Mouse (Mus musculus): ENCODE measurements around the gene Smtn. TPM values are rescaled to one million over a fixed set of nuclear protein-coding genes. Genes with fewer than 3 reads are reported as not detected.

The Smtn gene
- polyA plus RNA-seq, 1 experiment from 2014 or later, result 69.5 TPM

GRCm38 (mm10) chr11:3487952-3488570 lies 52.4 kb downstream of the Smtn start, which contains the start of gene Pla2g3:
Pla2g3 (plus strand) TSS chr11:3488284.
- H3K27ac ChIP-seq, result no peak within 1 kb of the TSS
- peaks cover 16% of the 10 kb centered on the region for H3K4me1 ChIP-seq
- WGBS, result 28% methylated on average over 11 of the region's 11 CpGs
- H3K36me3 ChIP-seq, result no peaks in the 10 kb centered on the region
- H3K27me3 ChIP-seq (ENCODE audit: insufficient read depth, poor library complexity, severe bottlenecking), result 0 out of 2 replicates have a peak, but pooled peaks cover 3% of the 10 kb centered on the region
- DNase-seq (ENCODE audit: low spot score), result no peak
- no peaks in the 10 kb centered on the region for H3K9me3 ChIP-seq
- H3K4me3 ChIP-seq, result no peak within 1 kb of the TSS

- Histone ChIP-seq H3K4me3 (no peak overlapping the region), H3K27me3 (ENCODE audit: insufficient read depth, poor library complexity, severe bottlenecking) (0 out of 2 replicates have a peak, but pooled peaks cover 3% of the 10 kb centered on the region), H3K27ac (no peak overlapping the region), H3K4me1 (peaks cover 16% of the 10 kb centered on the region), H3K36me3 (no peaks in the 10 kb centered on the region), H3K9me3 (no peaks in the 10 kb centered on the region)
- 59% methylated on average over 7 of the region's 7 CpGs for WGBS
- no peak for DNase-seq (ENCODE audit: low spot score)
These were observed 54.1 kb downstream of the Smtn start for GRCm38 (mm10) chr11:3486349-3486748.

GRCm38 (mm10) chr11:3483980-3484642 lies 56.3 kb downstream of the Smtn start:
- H3K36me3 ChIP-seq, result no peaks in the 10 kb centered on the region
- WGBS, result 64% methylated on average over 11 of the region's 11 CpGs
- H3K27me3 ChIP-seq (ENCODE audit: insufficient read depth, poor library complexity, severe bottlenecking), result 0 out of 2 replicates have a peak, but pooled peaks cover 3% of the 10 kb centered on the region
- no peak for DNase-seq (ENCODE audit: low spot score)
- H3K4me3 ChIP-seq, result no peak overlapping the region
- H3K9me3 ChIP-seq, result no peaks in the 10 kb centered on the region
- H3K4me1 ChIP-seq, result peaks cover 10% of the 10 kb centered on the region
- no peak overlapping the region for H3K27ac ChIP-seq

DNA sequence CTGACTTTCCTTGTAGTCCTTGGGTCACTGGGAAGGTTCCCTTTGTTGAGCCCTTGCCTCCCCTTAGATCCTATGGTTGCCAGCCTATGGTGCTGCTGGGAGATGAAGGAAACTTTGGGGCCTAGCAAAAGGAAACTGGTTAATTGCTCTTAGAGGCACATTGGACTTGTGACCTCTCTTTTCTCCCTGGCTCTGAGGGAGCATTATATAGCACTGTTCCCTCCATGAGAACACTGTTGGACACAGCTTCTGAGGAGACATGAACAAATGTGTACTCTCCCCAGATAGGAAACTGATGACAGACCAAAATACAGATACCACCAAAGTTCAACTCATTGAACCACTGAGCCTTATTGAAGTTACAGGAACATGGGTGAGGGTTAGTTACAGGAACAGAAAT lies 64.9 kb downstream of the Smtn start:
- H3K36me3 ChIP-seq, result no peaks in the 10 kb centered on the region
- H3K27ac ChIP-seq, result no peak overlapping the region
- no peaks in the 10 kb centered on the region for H3K9me3 ChIP-seq
- H3K4me1 ChIP-seq, result no peaks in the 10 kb centered on the region
- no peak for DNase-seq (ENCODE audit: low spot score)
- H3K27me3 ChIP-seq (ENCODE audit: insufficient read depth, poor library complexity, severe bottlenecking), result 0 out of 2 replicates have a peak, but pooled peaks cover 3% of the 10 kb centered on the region
- H3K4me3 ChIP-seq, result no peak overlapping the region

- no peak overlapping the region for H3K4me3 ChIP-seq
- H3K4me1 ChIP-seq, result no peaks in the 10 kb centered on the region
- H3K9me3 ChIP-seq, result no peaks in the 10 kb centered on the region
- H3K36me3 ChIP-seq, result no peaks in the 10 kb centered on the region
- 0 out of 2 replicates have a peak, but pooled peaks cover 3% of the 10 kb centered on the region for H3K27me3 ChIP-seq (ENCODE audit: insufficient read depth, poor library complexity, severe bottlenecking)
- 91% methylated on average over 7 of the region's 7 CpGs for WGBS
- DNase-seq (ENCODE audit: low spot score), result no peak
- H3K27ac ChIP-seq, result no peak overlapping the region
These were observed 65.8 kb downstream of the Smtn start for GRCm38 (mm10) chr11:3474480-3475115.

GRCm38 (mm10) chr11:3472484-3472883 lies 67.9 kb downstream of the Smtn start:
- Histone ChIP-seq H3K27ac (no peak overlapping the region), H3K4me1 (no peaks in the 10 kb centered on the region), H3K9me3 (no peaks in the 10 kb centered on the region), H3K27me3 (ENCODE audit: insufficient read depth, poor library complexity, severe bottlenecking) (0 out of 2 replicates have a peak, but pooled peaks cover 3% of the 10 kb centered on the region), H3K36me3 (no peaks in the 10 kb centered on the region), H3K4me3 (no peak overlapping the region)
- peak; percentile 91 for DNase-seq (ENCODE audit: low spot score)
- 20% methylated on average over 1 of the region's 1 CpGs for WGBS

GRCm38 (mm10) chr11:3471448-3471850 lies 69.0 kb downstream of the Smtn start:
- 0 out of 2 replicates have a peak, but pooled peaks cover 3% of the 10 kb centered on the region for H3K27me3 ChIP-seq (ENCODE audit: insufficient read depth, poor library complexity, severe bottlenecking)
- H3K4me1 ChIP-seq, result no peaks in the 10 kb centered on the region
- no peaks in the 10 kb centered on the region for H3K36me3 ChIP-seq
- H3K4me3 ChIP-seq, result no peak overlapping the region
- no peak overlapping the region for H3K27ac ChIP-seq
- DNase-seq (ENCODE audit: low spot score), result no peak
- no peaks in the 10 kb centered on the region for H3K9me3 ChIP-seq
- WGBS, result 23% methylated on average over 11 of the region's 11 CpGs

Other genes starting within 250 kb of the Smtn start
- gene Pik3ip1, start 210.2 kb downstream of the Smtn start, polyA plus RNA-seq (2016; fragmentation: Nextera tagmentation; extraction: Ambion mirVana), result 7.9 and 9.5 TPM in 2 replicates
- gene Limk2, start 131.4 kb downstream of the Smtn start, polyA plus RNA-seq (2016; fragmentation: Nextera tagmentation; extraction: Ambion mirVana), result 68.8 and 73.9 TPM in 2 replicates
- 29.8 and 31.0 TPM in 2 replicates for gene Rnf185, start 88.2 kb downstream of the Smtn start, polyA plus RNA-seq (2016; fragmentation: Nextera tagmentation; extraction: Ambion mirVana)
- gene Pla2g3, start 52.3 kb downstream of the Smtn start, polyA plus RNA-seq (2016; fragmentation: Nextera tagmentation; extraction: Ambion mirVana), result 0.21 and 0.70 TPM in 2 replicates
- 2.8 and 9.7 TPM in 2 replicates for gene Inpp5j, start 35.8 kb downstream of the Smtn start, polyA plus RNA-seq (2016; fragmentation: Nextera tagmentation; extraction: Ambion mirVana)
- gene Selenom, start 25.9 kb downstream of the Smtn start, polyA plus RNA-seq (2016; fragmentation: Nextera tagmentation; extraction: Ambion mirVana), result 66.3 and 87.5 TPM in 2 replicates
- 28.2 and 32.6 TPM in 2 replicates for gene Morc2a, start 108.6 kb upstream of the Smtn start, polyA plus RNA-seq (2016; fragmentation: Nextera tagmentation; extraction: Ambion mirVana)

All from heart, embryonic 10.5 days (tissue).